In the genomic region with DNA sequence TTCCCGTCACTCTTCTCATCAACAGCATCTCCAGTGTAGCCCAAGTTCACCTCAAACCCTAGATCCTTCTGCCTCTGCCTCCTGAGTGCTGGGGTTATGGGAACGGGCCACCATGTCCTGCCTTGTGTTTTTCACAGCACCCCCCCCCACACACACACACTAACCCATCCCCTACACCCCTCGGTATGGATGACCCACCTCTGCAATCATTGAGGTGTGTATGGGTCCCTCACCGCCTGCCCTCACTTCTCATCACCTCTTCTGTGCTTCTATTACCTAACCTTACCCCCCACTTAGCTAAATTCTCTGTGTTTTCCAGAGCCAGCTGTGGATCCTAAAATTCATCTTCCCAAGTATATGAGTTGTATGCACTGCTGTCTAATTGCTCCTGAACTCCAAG, we compare ENCODE assay signal across 34 mouse cellular contexts.
"Had no signal": no experiment of that assay in that cellular context is flagged by ENCODE, and none has a peak within 500 bp of the region (broad histone marks: within the 10 kb centered on the region; RNA-seq: fewer than 3 reads in every experiment).

No protein-coding gene starts in this region.

- H3K4me2 ChIP-seq: heart, embryonic 11.5 days; heart, embryonic 12.5 days; heart, embryonic 13.5 days; heart, embryonic 15.5 days; hindbrain, embryonic 13.5 days; hindbrain, embryonic 14.5 days; intestine, embryonic 15.5 days; kidney, embryonic 15.5 days had no signal

- H3K27ac ChIP-seq: heart, embryonic 10.5 days; heart, embryonic 13.5 days; heart, embryonic 15.5 days; hindbrain, embryonic 10.5 days; hindbrain, embryonic 13.5 days; hindbrain, embryonic 14.5 days; hindbrain, postnatal 0 days; intestine, embryonic 15.5 days; kidney, embryonic 15.5 days; kidney, postnatal 0 days; layer of hippocampus, adult 2 months; left cerebral cortex, adult 2 months had no signal

- H3K4me1 ChIP-seq: heart, embryonic 10.5 days; heart, embryonic 12.5 days; heart, embryonic 13.5 days; heart, embryonic 15.5 days; hindbrain, embryonic 10.5 days; hindbrain, embryonic 13.5 days; intestine, embryonic 15.5 days; kidney, embryonic 15.5 days had no signal

- DNase-seq: heart, postnatal 10 days; heart, postnatal 14 days; heart, postnatal 36 days; heart, postnatal 4 days; kidney, adult 11 months; kidney, adult 18-20 months; kidney, adult 2 months; kidney, adult 8-10 months; kidney, adult 9 months; kidney, postnatal 10 days; kidney, postnatal 14 days; kidney, postnatal 25 days; kidney, postnatal 36 days; kidney, postnatal 4 days; layer of hippocampus, adult 9-11 months; layer of hippocampus, postnatal 36 days had no signal

- ATAC-seq: hindbrain, embryonic 16.5 days; hindbrain, postnatal 0 days; inflammation-experienced regulatory T-cells, adult 6 months; intestine, embryonic 15.5 days; intestine, embryonic 16.5 days; intestine, postnatal 0 days had no signal

- H3K36me3 ChIP-seq: heart, embryonic 10.5 days; heart, embryonic 12.5 days; heart, embryonic 13.5 days; heart, embryonic 15.5 days; hindbrain, embryonic 10.5 days; intestine, embryonic 15.5 days; kidney, embryonic 15.5 days had no signal

- H3K4me3 ChIP-seq: heart, embryonic 10.5 days; heart, embryonic 12.5 days; heart, embryonic 13.5 days; heart, embryonic 15.5 days; hindbrain, embryonic 10.5 days; hindbrain, embryonic 13.5 days; intestine, embryonic 15.5 days; kidney, embryonic 15.5 days; layer of hippocampus, adult 2 months; left cerebral cortex, adult 2 months had no signal

- H3K9ac ChIP-seq: heart, embryonic 12.5 days; heart, embryonic 13.5 days; heart, embryonic 15.5 days; hindbrain, embryonic 13.5 days; hindbrain, embryonic 14.5 days; intestine, embryonic 15.5 days; kidney, embryonic 15.5 days had no signal

- H3K27me3 ChIP-seq: heart, embryonic 12.5 days; heart, embryonic 13.5 days; heart, embryonic 15.5 days; hindbrain, embryonic 13.5 days; intestine, embryonic 15.5 days; kidney, embryonic 15.5 days had no signal

- H3K9me3 ChIP-seq: heart, embryonic 10.5 days; heart, embryonic 15.5 days; intestine, embryonic 15.5 days; kidney, embryonic 15.5 days had no signal
